Mouse (Mus musculus) liver, adult 2 months (tissue): ENCODE measurements around the gene Ankrd39. TPM values are rescaled to one million over a fixed set of nuclear protein-coding genes. Genes with fewer than 3 reads are reported as not detected.

Experiments
- DNase-seq: peaks from one replicate; pipeline ENCODE4 v3.0.0-alpha.2; 2011; ENCODE audit warnings: low read depth, low spot score; ENCODE audit errors: extremely low read depth
- H3K27ac ChIP-seq: fragments of 200-500 bp; replicated peaks from 2 replicates; pipeline ENCODE4 v1.5.1; 2012; ENCODE audit warnings: low read depth, mild to moderate bottlenecking, control low read depth, inconsistent platforms, low read length; ENCODE audit not compliant: insufficient read depth
- H3K27me3 ChIP-seq: fragments of 200-500 bp; 2 replicates; pipeline ENCODE4 v1.6.1; 2012; ENCODE audit warnings: mild to moderate bottlenecking, moderate library complexity, low read length, inconsistent platforms; ENCODE audit not compliant: control insufficient read depth, insufficient read depth
- H3K36me3 ChIP-seq: fragments of 200-500 bp; 2 replicates; pipeline ENCODE4 v1.6.1; 2012; ENCODE audit warnings: low read length, inconsistent platforms; ENCODE audit not compliant: control insufficient read depth, insufficient read depth
- H3K4me1 ChIP-seq: fragments of 200-500 bp; 2 replicates; pipeline ENCODE4 v1.6.1; 2011; ENCODE audit warnings: low read length; ENCODE audit not compliant: control insufficient read depth, insufficient read depth
- H3K4me3 ChIP-seq: fragments of 200-500 bp; 2 replicates; pipeline ENCODE4 v1.5.1; 2011; ENCODE audit warnings: low read depth, mild to moderate bottlenecking, control low read depth, low read length, moderate library complexity; ENCODE audit not compliant: insufficient read depth
- H3K79me2 ChIP-seq: fragments of 200-500 bp; 2 replicates; pipeline ENCODE4 v1.6.1; 2012; ENCODE audit warnings: inconsistent platforms, mild to moderate bottlenecking, low read length, moderate library complexity; ENCODE audit not compliant: control insufficient read depth, insufficient read depth
- H3K9ac ChIP-seq: fragments of 200-500 bp; 2 replicates; pipeline ENCODE4 v1.6.1; 2012; ENCODE audit warnings: low read depth, mild to moderate bottlenecking, control low read depth, inconsistent platforms, low read length
- CTCF ChIP-seq: fragments of 200-500 bp; IDR thresholded peaks from 2 replicates; pipeline ENCODE4 v1.5.1; 2011; ENCODE audit warnings: low read depth, low read length, control low read depth
- POLR2A ChIP-seq: fragments of 200-500 bp; IDR thresholded peaks from 2 replicates; pipeline ENCODE4 v1.6.1; 2011; ENCODE audit warnings: low read length, control low read depth; ENCODE audit not compliant: insufficient read depth; ENCODE audit errors: extremely low read depth
- WGBS: fragments of 180-500 bp; shearing (Covaris S2); methylation state at CpG from one replicate; pipeline ENCODE4 v1.1.7; 2018; 5-methylcytosine and 5-hydroxymethylcytosine counted together
- polyA plus RNA-seq: library from polyadenylated mRNA; depleted of rRNA; stranded (reverse); fragments of >200 nt; gene quantifications from 2 replicates; pipeline ENCODE4 v1.2.3, GENCODE M21; 2012
- total RNA-seq: library from RNA; depleted of rRNA; stranded (reverse); fragments of >200 nt; gene quantifications from 2 replicates; pipeline ENCODE4 v1.2.3, GENCODE M21; 2014

Ankrd39 gene
- total and polyA plus RNA-seq, 2 experiments = 2.6 to 9.4 TPM

DNA sequence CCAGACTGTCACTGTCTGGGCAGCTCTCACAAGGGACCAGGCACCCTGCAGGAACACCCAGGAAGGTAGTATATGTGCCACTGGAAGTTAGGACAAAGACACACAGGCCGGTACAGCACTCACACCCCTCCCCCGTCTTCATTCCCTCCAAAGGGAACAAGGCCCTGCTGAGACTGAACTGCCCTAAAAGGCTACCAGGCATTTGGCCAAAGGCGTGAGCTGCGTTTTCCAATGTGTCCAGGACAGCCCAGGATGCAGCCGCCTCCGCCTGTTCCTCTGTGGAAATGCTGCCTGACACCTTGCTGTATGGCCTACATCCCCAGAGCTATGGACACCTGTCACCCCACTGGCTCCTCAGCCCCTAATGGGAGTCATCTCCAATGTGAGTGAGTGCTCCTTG lies 42.2 kb upstream of the Ankrd39 start:
- H3K27ac ChIP-seq = no peak overlapping the region
- WGBS = 63% methylated on average over 6 of the region's 6 CpGs
- H3K4me1 ChIP-seq = no peaks in the 10 kb centered on the region
- H3K4me3 ChIP-seq = no peak overlapping the region
- no peak for DNase-seq
- TF ChIP-seq POLR2A = no peak
- TF ChIP-seq CTCF = no peak
- no peak overlapping the region for H3K9ac ChIP-seq
- H3K36me3 ChIP-seq = no peaks in the 10 kb centered on the region
- no peaks in the 10 kb centered on the region for H3K79me2 ChIP-seq
- no peaks in the 10 kb centered on the region for H3K27me3 ChIP-seq

GRCm38 (mm10) chr1:36588476-36589450 lies 41.5 kb upstream of the Ankrd39 start:
- no peak for DNase-seq

DNA sequence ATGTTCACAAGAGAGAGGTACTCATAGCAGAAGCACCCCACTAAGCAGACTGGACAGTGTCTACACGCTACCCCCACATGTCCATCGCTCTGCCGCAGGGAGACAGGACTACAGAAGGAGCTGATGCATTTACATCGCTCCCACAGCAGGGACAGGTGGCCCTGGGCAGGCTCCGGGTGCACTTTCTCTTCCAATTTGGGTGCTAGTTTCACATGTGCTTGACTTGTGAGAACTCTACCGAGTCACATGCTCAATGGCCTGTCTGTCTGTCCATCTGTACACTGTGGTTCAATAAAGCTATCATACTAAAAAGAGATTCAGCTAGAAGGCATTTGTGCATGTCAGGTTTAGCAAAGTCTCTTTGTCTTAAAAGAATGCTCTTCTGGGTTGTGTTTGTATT lies 40.6 kb upstream of the Ankrd39 start:
- WGBS = 95% methylated on average over 6 of the region's 6 CpGs
- Histone ChIP-seq H3K4me1 (no peaks in the 10 kb centered on the region), H3K4me3 (no peak overlapping the region), H3K36me3 (no peaks in the 10 kb centered on the region), H3K27me3 (no peaks in the 10 kb centered on the region), H3K27ac (no peak overlapping the region), H3K79me2 (no peaks in the 10 kb centered on the region), H3K9ac (no peak overlapping the region)
- no peak for DNase-seq
- TF ChIP-seq POLR2A (no peak), CTCF (no peak)

More at GRCm38 (mm10) chr1:36588476-36589450, 41.5 kb upstream of the Ankrd39 start:
- Histone ChIP-seq H3K27me3 (no peaks in the 10 kb centered on the region), H3K9ac (no peak overlapping the region), H3K4me1 (no peaks in the 10 kb centered on the region), H3K4me3 (no peak overlapping the region), H3K36me3 (no peaks in the 10 kb centered on the region), H3K27ac (no peak overlapping the region; the same call in 1 of the 2 replicates), H3K79me2 (no peaks in the 10 kb centered on the region)
- no peak for TF ChIP-seq POLR2A
- TF ChIP-seq CTCF = no peak
- WGBS = 85% methylated on average over 13 of the region's 13 CpGs

- DNase-seq = no peak
- no peak overlapping the region for H3K9ac ChIP-seq
- H3K27me3 ChIP-seq = no peaks in the 10 kb centered on the region
- no peak overlapping the region for H3K27ac ChIP-seq
- TF ChIP-seq CTCF (no peak), POLR2A (no peak)
- 90% methylated on average over 4 of the region's 4 CpGs for WGBS
- H3K4me3 ChIP-seq = no peak overlapping the region
- H3K36me3 ChIP-seq = no peaks in the 10 kb centered on the region
- no peaks in the 10 kb centered on the region for H3K79me2 ChIP-seq
- H3K4me1 ChIP-seq = no peaks in the 10 kb centered on the region
These were observed 39.0 kb upstream of the Ankrd39 start for GRCm38 (mm10) chr1:36586288-36586687.

GRCm38 (mm10) chr1:36583408-36584116 lies 36.3 kb upstream of the Ankrd39 start:
- no peak for DNase-seq
- H3K36me3 ChIP-seq = no peaks in the 10 kb centered on the region
- 85% methylated on average over 8 of the region's 8 CpGs for WGBS
- TF ChIP-seq CTCF (no peak), POLR2A (no peak)
- H3K27ac ChIP-seq = no peak overlapping the region
- no peak overlapping the region for H3K4me3 ChIP-seq
- no peaks in the 10 kb centered on the region for H3K27me3 ChIP-seq
- no peak overlapping the region for H3K9ac ChIP-seq
- no peaks in the 10 kb centered on the region for H3K79me2 ChIP-seq
- H3K4me1 ChIP-seq = peaks cover 2% of the 10 kb centered on the region; the same call in 1 of the 2 replicates
